Mouse (Mus musculus): Measurements from ENCODE around the gene Zcchc8. TPM values are rescaled to one million over a fixed set of nuclear protein-coding genes. Genes with fewer than 3 reads are reported as not detected.
A peak's percentile ranks its signal among the peaks of the same experiment; 100 is the strongest.
"Not testable (repeated sequence)": the region's sequence is repeated elsewhere in the genome, so short reads cannot be mapped to it uniquely, and the experiment has no call there.

The Zcchc8 gene
- total RNA-seq (2021), result 10 to 100 TPM; 16.2 to 18.0 TPM
- long read RNA-seq, experiment 1, full-length matches to known transcripts, result 6 of 10 reads
- long read RNA-seq, experiment 1, partial matches to known transcripts, result 3 of 10 reads
- long read RNA-seq, experiment 1, other reads (novel, unspliced or antisense), result 1 of 10 reads
- long read RNA-seq, experiment 2, full-length matches to known transcripts, result 1 of 6 reads
- long read RNA-seq, experiment 2, partial matches to known transcripts, result 2 of 6 reads
- long read RNA-seq, experiment 2, other reads (novel, unspliced or antisense), result 3 of 6 reads

GRCm38 (mm10) chr5:123720328-123721311 lies at the start of gene Zcchc8:
Gene Zcchc8 (minus strand): TSS chr5:123721100.
- peak; percentile 98 for DNase-seq (ENCODE audit: low spot score)

- DNase-seq (ENCODE audit: low spot score), result not testable (repeated sequence)
Measured at GRCm38 (mm10) chr5:123766455-123766854, 45.6 kb upstream of the Zcchc8 start.

GRCm38 (mm10) chr5:123765506-123765905 lies 44.6 kb upstream of the Zcchc8 start:
- no peak for DNase-seq (ENCODE audit: low spot score)

- DNase-seq (ENCODE audit: low spot score), result peak; percentile 100
Measured at GRCm38 (mm10) chr5:123749065-123750064, 28.5 kb upstream of the Zcchc8 start, which contains the start of the genes Rsrc2 and Kntc1. Gene Rsrc2 (minus strand): TSS chr5:123749414. Gene Kntc1 (plus strand): TSS chr5:123749716.

- DNase-seq (ENCODE audit: low spot score), result peak; percentile 43
Measured at GRCm38 (mm10) chr5:123748339-123749064, 27.6 kb upstream of the Zcchc8 start.

GRCm38 (mm10) chr5:123747604-123748003 lies 26.7 kb upstream of the Zcchc8 start:
- no peak for DNase-seq (ENCODE audit: low spot score)

- no peak for DNase-seq (ENCODE audit: low spot score)
Measured at GRCm38 (mm10) chr5:123746253-123746652, 25.4 kb upstream of the Zcchc8 start.

GRCm38 (mm10) chr5:123744358-123744757 lies 23.5 kb upstream of the Zcchc8 start:
- peak; percentile 34 for DNase-seq (ENCODE audit: low spot score)

- peak; percentile 29 for DNase-seq (ENCODE audit: low spot score)
Measured at GRCm38 (mm10) chr5:123730981-123731380, 10.1 kb upstream of the Zcchc8 start.

- DNase-seq (ENCODE audit: low spot score), result not testable (repeated sequence)
Measured at GRCm38 (mm10) chr5:123723816-123724215, 2.9 kb upstream of the Zcchc8 start.

- no peak for DNase-seq (ENCODE audit: low spot score)
Measured at GRCm38 (mm10) chr5:123714622-123715021, 6.3 kb downstream of the Zcchc8 start.

GRCm38 (mm10) chr5:123713782-123714181 lies 7.1 kb downstream of the Zcchc8 start:
- no peak for DNase-seq (ENCODE audit: low spot score)

- DNase-seq (ENCODE audit: low spot score), result no peak
Measured at GRCm38 (mm10) chr5:123709571-123709970, 11.3 kb downstream of the Zcchc8 start.

- peak; percentile 59 for DNase-seq (ENCODE audit: low spot score)
Measured at GRCm38 (mm10) chr5:123708598-123708997, 12.3 kb downstream of the Zcchc8 start.

- peak; percentile 78 for DNase-seq (ENCODE audit: low spot score)
Measured at GRCm38 (mm10) chr5:123700625-123701024, 20.3 kb downstream of the Zcchc8 start.

- peak; percentile 88 for DNase-seq (ENCODE audit: low spot score)
Measured at GRCm38 (mm10) chr5:123699198-123699597, 21.7 kb downstream of the Zcchc8 start.

GRCm38 (mm10) chr5:123696961-123697360 lies 23.9 kb downstream of the Zcchc8 start:
- DNase-seq (ENCODE audit: low spot score), result no peak

GRCm38 (mm10) chr5:123696244-123696643 lies 24.7 kb downstream of the Zcchc8 start:
- no peak for DNase-seq (ENCODE audit: low spot score)

GRCm38 (mm10) chr5:123694468-123694867 lies 26.4 kb downstream of the Zcchc8 start:
- peak; percentile 57 for DNase-seq (ENCODE audit: low spot score)

Data from gastrocnemius, adult 18-20 months (tissue).